Mouse (Mus musculus) heart, adult 11 months (tissue): ENCODE measurements at regions not wholly inside any gene's neighbourhood (a gene's known extent, or its start where the extent isn't known, plus 50 kb on each side); places are given as distances from the start of the nearest gene placed in this dataset.
"Not testable (repeated sequence)": the region's sequence is repeated elsewhere in the genome, so short reads cannot be mapped to it uniquely, and the experiment has no call there.

Experiments
- DNase-seq: peaks from one replicate; pipeline ENCODE4 v3.0.0; 2022

- not testable (repeated sequence) for DNase-seq
Observed at GRCm38 (mm10) chr13:11030874-11031273, 670.2 kb upstream of the Chrm3 start.

DNA sequence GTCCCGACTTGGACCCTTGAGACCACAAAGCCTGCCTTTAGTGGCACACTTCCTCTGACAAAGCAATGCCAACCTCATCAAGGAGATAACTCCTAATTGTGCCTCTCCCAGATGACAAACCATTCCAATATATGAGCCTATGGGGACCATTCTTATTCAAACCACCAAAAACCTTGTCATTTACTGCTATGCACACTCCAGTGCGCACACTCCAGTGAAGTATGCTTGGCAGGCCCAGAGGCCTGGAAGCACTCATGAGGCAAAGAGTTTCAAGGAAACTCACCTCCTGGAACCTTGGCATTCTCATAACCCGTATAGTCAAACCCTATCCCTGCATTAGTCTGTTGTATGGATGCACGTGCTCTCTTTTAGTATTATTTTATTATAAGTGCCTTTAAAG, 669.7 kb upstream of the Chrm3 start:
- DNase-seq = no peak

DNA sequence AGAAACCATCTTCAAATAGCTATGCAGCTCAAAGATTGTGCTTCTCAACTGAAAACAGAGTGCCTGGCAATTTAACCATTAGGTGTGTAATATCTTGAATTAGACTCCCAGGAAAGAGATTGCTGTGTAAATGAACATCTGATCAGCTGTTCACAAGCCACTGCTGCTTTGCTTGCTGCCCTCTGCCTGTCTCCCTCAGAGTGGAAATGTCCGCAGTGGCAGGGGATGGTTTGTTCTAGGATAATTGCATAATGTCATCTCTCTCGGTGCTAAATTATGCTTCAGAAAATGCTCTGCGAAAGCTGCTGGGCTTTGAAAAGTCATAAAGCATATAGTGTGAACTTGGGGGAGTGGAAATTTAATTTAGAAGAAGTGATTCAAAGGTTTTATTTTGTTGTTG, 665.3 kb upstream of the Chrm3 start:
- no peak for DNase-seq

DNA sequence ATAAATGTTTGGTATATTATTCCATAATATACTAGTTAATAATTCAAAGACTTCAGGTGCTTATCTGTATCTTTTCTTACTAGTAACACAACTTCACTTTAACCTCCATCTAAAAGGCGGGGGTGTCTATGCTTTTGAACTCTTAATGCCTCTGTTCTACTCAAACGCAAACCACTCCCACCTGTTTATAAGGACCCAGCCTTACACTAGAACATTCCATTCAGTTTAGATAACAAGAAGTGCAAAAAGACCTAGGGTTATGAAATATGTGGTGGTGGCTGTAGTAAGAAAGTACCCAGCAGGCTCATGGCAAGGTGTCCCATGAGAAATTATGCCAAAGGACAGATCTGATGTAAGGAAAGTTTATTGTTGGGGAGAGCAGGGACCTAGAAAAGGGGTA, 663.8 kb upstream of the Chrm3 start:
- DNase-seq = no peak

DNA sequence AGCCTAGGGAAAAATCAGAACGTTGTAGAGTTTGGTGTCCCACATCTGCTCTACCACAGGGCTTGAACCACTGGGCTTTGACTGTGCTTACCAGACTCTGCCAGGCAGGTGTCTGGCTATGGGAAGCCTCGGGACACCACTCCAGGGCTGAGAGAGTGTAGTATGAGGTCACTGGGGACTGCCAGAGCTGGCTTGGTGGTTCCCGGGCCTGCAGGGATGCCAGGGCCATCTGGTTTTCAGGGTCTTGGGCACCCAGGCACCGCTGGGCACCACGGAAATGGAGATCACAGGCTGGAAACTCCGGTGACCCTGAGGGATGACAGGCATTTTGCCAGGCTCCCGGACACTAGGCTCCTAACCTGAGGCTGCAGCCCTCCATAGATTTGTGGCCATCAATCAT, 656.9 kb upstream of the Chrm3 start:
- DNase-seq = peak; percentile 72

- DNase-seq = no peak
Observed at GRCm38 (mm10) chr13:11005374-11005773, 644.7 kb upstream of the Chrm3 start.

- no peak for DNase-seq
Observed at GRCm38 (mm10) chr13:10991151-10991550, 630.5 kb upstream of the Chrm3 start.

DNA sequence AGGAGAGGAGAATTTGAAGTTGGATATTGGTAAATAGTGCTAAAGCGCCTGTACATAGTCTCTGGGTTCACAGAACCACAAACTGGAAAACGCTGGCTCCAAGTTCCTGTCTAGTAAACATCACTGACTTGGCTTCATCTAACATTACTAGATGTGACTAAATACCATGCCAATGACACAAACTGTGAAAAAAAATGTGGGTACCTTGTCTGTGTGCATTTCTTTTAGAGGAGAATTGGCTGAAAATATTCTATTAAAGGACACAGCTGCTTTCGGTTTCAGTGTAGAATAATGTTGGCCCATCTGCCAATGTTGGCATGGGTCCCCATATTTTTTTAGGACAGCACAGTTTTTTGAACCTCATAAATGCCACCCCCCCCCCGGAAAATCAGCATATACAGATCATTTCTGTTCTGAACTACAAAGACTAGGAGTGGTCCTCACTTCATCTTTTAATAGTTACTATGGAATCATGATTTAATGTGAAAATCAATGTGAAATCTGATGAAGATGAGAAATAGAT, 629.9 kb upstream of the Chrm3 start:
- DNase-seq = no peak

DNA sequence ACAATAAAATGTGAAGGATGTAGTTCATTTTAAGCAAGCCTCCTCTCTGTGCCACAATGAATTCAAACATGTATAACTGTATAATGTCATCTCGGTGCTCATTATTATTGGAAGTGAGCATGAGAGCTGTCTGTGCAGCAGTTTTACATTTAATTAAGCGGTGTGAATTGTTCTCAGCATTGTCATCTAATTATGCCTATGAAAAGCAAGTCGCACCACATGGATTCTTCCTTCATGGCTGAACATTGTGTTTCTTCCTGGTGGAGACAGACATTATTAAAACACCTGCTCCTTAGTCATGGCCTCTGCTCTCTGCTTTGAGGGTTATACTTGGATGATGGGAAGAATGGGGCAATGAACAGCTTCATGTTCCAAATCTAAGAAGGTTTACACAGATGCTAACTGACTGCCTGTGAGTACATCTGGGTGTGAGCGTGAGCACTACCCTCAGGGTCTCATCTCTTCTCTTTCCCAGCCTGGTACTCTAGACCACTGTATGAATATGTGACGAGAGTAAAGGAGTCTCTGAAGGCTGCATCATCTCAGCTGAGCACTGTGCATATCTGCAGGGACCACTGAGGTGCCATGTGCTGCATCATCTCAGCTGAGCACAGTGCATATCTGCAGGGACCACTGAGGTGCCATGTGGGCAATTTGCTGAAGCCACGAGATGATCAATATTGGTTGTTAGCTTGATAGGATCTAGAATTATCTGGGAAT, 628.6 kb upstream of the Chrm3 start:
- no peak for DNase-seq

DNA sequence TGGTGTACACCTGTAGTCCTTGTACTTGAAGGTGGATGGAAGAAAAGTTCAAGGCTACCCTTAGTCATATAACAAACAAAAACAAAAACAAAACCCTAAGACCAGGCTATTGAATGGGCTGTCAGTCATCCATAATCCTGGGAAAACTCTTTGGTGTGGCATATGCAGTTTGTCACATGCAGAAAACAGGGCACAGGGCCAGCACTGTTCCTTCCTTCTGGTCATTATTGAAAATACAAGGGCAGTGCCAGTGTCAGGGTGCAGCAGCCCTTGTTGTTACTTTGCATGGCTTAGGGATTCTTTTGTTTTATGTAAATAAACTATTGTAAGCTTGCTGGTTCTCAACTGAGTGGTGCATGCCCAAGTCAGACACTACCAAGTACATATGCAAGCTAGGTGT, 623.1 kb upstream of the Chrm3 start:
- DNase-seq = no peak

DNA sequence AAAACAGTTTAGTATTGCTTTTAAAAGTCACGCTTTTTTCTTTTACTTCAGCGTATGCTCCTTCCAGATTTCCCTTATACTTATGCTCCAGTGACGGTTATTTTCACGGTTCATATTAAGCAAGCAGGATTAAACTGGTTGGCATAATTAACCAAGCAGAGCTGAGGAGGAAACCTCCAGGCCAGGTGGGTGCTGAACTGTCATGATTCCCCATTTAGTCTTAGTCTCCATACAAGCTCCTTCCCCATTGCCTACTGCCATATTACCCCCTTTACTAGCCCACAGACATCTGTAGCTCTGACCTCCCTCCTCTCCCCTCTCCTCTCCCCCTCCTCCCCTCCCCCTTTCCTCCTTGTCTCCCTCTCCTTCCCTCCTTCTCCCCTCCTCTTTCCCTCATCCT, 621.9 kb upstream of the Chrm3 start:
- no peak for DNase-seq

GRCm38 (mm10) chr13:10971932-10972331, 611.3 kb upstream of the Chrm3 start:
- no peak for DNase-seq

DNA sequence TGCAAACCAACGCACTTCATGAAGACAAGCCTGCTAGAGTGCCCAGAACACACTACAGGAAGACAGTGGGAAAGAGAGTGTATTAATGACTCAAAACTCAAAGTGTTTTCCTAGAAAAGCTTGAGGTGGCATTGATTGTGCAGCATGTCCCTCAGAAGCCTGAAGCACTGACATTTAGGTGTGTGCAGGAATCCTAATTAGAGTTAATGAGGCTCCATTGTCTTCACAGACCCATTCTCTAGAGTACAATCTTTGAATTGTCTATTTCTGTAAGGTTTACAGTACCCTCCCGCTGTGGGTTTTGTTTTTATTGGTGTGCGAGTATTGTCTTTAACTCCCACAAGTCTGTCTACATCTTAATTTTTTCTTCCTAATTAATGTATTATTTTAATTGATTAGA, 610.1 kb upstream of the Chrm3 start:
- DNase-seq = no peak

GRCm38 (mm10) chr13:10952923-10953322, 592.3 kb upstream of the Chrm3 start:
- no peak for DNase-seq

DNA sequence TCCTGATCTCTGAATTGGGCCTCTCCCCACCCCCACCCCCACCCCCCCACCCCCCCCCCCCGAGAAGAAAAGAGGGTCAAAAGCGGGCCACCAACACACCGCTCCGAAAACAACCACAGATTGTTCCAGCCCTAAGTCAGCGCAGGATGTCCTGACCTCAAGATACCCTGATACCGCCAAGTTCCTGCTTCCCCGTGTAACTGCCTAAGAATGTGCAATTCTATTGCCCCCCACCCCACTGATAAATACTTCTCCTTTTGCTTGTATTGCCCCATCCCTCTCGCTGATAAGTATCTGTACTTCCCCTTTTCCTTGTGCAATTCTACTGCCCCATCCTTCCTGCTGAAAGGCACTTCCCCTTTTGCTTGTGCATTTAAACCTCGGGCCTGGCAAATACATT, 590.0 kb upstream of the Chrm3 start:
- DNase-seq = not testable (repeated sequence)

GRCm38 (mm10) chr13:10947398-10947797, 586.8 kb upstream of the Chrm3 start:
- no peak for DNase-seq

DNA sequence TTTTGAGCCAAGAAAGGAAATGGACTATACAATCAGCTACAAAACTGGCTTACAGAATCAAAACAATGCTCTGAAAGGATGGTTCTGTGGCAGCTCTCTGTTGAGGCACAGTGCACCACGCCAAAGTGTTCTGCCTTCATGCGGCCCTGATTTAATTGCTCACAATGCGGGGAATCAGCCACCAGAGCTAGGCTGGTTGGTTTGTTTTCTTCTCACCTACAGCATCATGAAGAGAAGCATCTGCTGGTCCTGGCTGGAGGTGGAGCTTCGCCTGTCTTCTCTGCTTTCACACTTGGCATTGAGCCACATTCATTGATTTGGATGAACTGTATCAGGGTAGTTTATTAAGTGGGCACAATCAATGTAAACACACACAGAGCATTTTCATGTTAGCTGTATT, 583.2 kb upstream of the Chrm3 start:
- no peak for DNase-seq

- DNase-seq = no peak
Observed at GRCm38 (mm10) chr13:10942031-10942655, 581.5 kb upstream of the Chrm3 start.

DNA sequence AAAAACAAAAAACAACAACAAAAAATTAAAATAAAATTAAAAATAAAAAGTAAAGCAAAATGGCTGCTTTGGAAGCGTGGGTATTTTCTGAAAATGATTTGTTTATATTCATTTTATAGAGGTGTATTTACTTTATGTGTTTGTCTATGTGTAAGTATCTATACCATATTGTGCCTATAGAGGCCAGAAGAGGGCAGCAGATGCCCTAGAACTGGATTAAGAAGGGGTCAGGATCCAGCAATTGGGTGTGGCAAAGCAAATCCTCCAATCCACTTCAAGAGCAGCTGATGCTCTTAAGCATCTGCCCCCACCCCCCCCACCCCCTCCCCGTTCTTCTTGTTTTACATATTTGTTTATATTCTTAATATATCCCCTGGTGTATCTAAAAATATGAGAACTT, 577.6 kb upstream of the Chrm3 start:
- no peak for DNase-seq

- no peak for DNase-seq
Observed at GRCm38 (mm10) chr13:10930741-10931140, 570.1 kb upstream of the Chrm3 start.

DNA sequence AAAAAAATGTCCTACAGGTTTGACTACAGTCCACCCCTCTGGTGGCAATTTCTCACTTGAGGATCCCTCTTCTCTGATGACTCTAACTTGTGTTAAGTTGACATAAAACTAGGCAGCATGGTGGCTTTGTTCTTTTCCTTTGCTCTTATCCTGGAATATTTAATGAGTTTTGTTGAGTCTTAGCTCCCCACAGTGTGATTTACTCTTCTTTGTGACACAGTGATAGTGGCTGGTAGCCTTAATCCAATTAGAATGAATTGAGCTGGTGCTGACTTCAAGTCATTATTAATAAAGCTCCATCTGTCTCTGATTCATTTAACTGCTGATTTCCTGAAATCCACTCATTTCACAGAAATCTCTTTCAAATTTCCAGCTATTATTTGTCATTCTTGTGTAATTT, 553.7 kb upstream of the Chrm3 start:
- no peak for DNase-seq

DNA sequence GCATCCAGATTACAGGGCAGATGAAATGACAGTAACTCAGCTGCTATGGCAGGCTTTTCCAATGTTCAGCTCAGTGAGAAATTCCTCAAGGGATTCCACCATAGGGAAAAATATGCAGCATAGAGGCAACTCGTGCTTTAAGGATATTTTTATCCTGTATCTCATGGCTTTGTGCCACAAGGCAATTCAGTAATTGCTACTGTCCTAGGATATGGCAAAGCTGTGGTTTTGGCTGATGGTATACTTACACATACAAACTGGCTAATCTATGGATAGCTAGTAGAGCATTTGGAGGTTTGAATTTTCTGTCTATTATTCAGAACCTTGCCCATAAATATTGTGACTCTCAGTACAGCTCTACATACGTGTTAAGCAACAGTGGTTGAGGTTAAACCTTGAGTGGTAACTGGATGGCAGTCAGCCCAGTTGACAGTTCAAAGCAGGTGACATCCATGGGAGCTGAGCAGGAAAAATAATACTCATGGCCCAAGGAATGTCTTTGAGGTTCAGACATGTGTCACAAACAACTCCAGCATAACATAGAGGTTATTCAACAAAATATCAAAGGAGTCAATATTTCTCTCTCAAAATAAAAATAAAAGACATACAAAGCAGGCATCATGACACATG, 548.6 kb upstream of the Chrm3 start:
- DNase-seq = no peak

DNA sequence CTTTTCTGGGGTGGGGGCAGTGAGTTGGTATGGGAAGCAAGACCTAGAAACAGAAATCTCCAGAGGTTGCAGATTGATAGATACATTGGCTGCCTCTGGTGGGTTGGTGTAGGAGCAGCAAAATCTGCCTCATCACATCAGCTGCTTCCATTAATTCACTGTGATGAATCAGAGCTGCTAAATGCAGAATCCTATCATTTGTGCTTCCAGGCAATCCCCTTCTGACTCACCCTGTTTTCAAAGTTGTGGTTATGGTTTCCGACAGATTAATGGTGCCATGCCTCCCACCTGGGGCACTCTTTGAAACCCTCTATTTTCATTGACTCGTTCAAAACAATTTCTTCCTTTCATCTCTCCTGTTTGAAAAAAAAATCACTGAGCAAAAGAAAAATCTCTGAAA, 507.2 kb upstream of the Chrm3 start:
- no peak for DNase-seq

DNA sequence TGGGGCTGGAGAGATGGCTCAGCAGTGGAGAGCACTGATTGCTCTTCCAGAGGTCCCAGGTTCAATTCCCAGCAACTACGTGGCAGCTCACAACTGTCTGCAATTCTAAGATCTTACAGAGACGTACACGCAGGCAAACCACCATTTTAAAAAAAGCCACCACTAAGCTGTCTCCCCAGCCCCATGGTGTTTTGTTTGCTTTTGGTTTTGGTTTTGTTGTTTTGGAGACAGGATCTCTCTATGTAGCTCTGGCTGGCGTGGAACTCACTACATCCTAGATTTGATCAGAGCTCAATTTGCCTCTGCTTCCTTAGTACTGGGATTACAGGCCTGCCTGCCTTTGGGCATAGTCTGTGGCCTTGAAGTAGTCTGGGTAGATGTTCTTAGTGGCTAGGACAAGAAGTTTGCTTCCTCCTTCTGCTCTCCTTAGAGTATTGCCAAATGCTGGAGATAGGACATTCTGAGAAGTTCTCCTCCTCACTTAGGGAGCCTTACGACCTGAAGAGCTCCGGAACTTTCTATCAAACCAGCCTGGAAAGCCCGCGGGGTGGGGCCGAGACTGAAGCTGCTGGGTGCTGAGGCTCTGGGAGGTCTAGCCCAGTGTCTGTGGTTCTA, 495.4 kb upstream of the Chrm3 start:
- DNase-seq = not testable (repeated sequence)
